Mouse (Mus musculus) heart, postnatal 14 days (tissue): Measurements from ENCODE around the gene Plekhm1. TPM values are rescaled to one million over a fixed set of nuclear protein-coding genes. Genes with fewer than 3 reads are reported as not detected.

Experiments
- DNase-seq, 2 experiments: peaks; one replicate each; pipeline ENCODE4 v3.0.0; 2021 to 2022
- intact Hi-C: fragments of 180-260 bp; cut with DNase I; formaldehyde crosslinking; loops from one replicate; pipeline ENCODE4 v1.15.1; 2025
- total RNA-seq, 2 experiments: library from RNA; stranded (reverse); gene quantifications; 2 replicates each; pipeline ENCODE4 v1.2.3; 2021

Gene Plekhm1
- total RNA-seq, 2 experiments from 2014 or later, result 10.8 to 11.3 TPM

- no peak for DNase-seq
- intact Hi-C loops, result no loop called here
These were observed 66.3 kb downstream of the Plekhm1 start for GRCm38 (mm10) chr11:103346236-103346635.

GRCm38 (mm10) chr11:103345408-103346091, 66.9 kb downstream of the Plekhm1 start:
- DNase-seq, result no peak
- intact Hi-C loops, result no loop called here

- intact Hi-C loops, result no loop called here
- DNase-seq, result no peak
These were observed 67.8 kb downstream of the Plekhm1 start for GRCm38 (mm10) chr11:103344494-103345332.

- intact Hi-C loops, result no loop called here
- DNase-seq, result no peak
These were observed 68.6 kb downstream of the Plekhm1 start for GRCm38 (mm10) chr11:103343881-103344280.

- intact Hi-C loops, result no loop called here
- no peak for DNase-seq
These were observed 69.4 kb downstream of the Plekhm1 start for GRCm38 (mm10) chr11:103343063-103343462.

GRCm38 (mm10) chr11:103340677-103341076, 71.8 kb downstream of the Plekhm1 start:
- intact Hi-C loops, result no loop called here

GRCm38 (mm10) chr11:103340130-103340529, 72.4 kb downstream of the Plekhm1 start:
- intact Hi-C loops, result no loop called here
- DNase-seq, result no peak

More at GRCm38 (mm10) chr11:103340677-103341076, 71.8 kb downstream of the Plekhm1 start:
- no peak for DNase-seq

- no peak for DNase-seq
- intact Hi-C loops, result loop anchor here (10.0 kb wide), 1 partner anchor 335 kb away; no protein-coding TSS in a partner anchor
These were observed 72.9 kb downstream of the Plekhm1 start for GRCm38 (mm10) chr11:103339414-103340119.

- intact Hi-C loops, result loop anchor here (10.0 kb wide), 1 partner anchor 336 kb away; no protein-coding TSS in a partner anchor
- DNase-seq, result no peak
These were observed 73.8 kb downstream of the Plekhm1 start for GRCm38 (mm10) chr11:103338671-103339070.

- intact Hi-C loops, result loop anchor here (10.0 kb wide), 1 partner anchor 337 kb away; no protein-coding TSS in a partner anchor
- no peak for DNase-seq
These were observed 74.4 kb downstream of the Plekhm1 start for GRCm38 (mm10) chr11:103338119-103338518.

GRCm38 (mm10) chr11:103337180-103337579, 75.3 kb downstream of the Plekhm1 start:
- peak; percentile 43 to 64 for DNase-seq
- intact Hi-C loops, result loop anchor here (10.0 kb wide), 1 partner anchor 338 kb away; no protein-coding TSS in a partner anchor

GRCm38 (mm10) chr11:103335561-103335960, 76.9 kb downstream of the Plekhm1 start:
- intact Hi-C loops, result loop anchor here (2.0 to 10.0 kb wide), 2 partner anchors 221 to 339 kb away; no protein-coding TSS in a partner anchor
- DNase-seq, result peak; percentile 43 to 53

GRCm38 (mm10) chr11:103334925-103335324, 77.6 kb downstream of the Plekhm1 start:
- DNase-seq, result no peak
- intact Hi-C loops, result loop anchor here (2.0 to 10.0 kb wide), 2 partner anchors 222 to 340 kb away; no protein-coding TSS in a partner anchor

GRCm38 (mm10) chr11:103333719-103334398, 78.6 kb downstream of the Plekhm1 start:
- intact Hi-C loops, result loop anchor here (1.0 to 10.0 kb wide), 4 partner anchors 25 to 341 kb away; no protein-coding TSS in a partner anchor
- peak; percentile 40 to 69 for DNase-seq

- intact Hi-C loops, result loop anchor here (1.0 to 10.0 kb wide), 3 partner anchors 26 to 342 kb away; no protein-coding TSS in a partner anchor
- no peak for DNase-seq
These were observed 79.4 kb downstream of the Plekhm1 start for GRCm38 (mm10) chr11:103332890-103333651.

GRCm38 (mm10) chr11:103332186-103332889, 80.1 kb downstream of the Plekhm1 start:
- DNase-seq, result peak; percentile 83 to 92
- intact Hi-C loops, result loop anchor here (2.0 to 10.0 kb wide), 2 partner anchors 26 to 342 kb away; no protein-coding TSS in a partner anchor

- no peak for DNase-seq
- intact Hi-C loops, result loop anchor here (2.0 to 10.0 kb wide), 2 partner anchors 27 to 343 kb away; no protein-coding TSS in a partner anchor
These were observed 80.8 kb downstream of the Plekhm1 start for GRCm38 (mm10) chr11:103331502-103332185.
